Mouse (Mus musculus) midbrain, embryonic 11.5 days (tissue): ENCODE measurements around the gene Cdca7l. TPM values are rescaled to one million over a fixed set of nuclear protein-coding genes. Genes with fewer than 3 reads are reported as not detected.
"Not testable (repeated sequence)": the region's sequence is repeated elsewhere in the genome, so short reads cannot be mapped to it uniquely, and the experiment has no call there.

Source experiments
- ATAC-seq: fragments of 200-750 bp; cut with Nextera tagmentation; 2 replicates; pipeline ENCODE4 v1.8.0; 2017; ENCODE audit warnings: moderate TSS enrichment, moderate library complexity; ENCODE audit not compliant: low FRiP score
- DNase-seq: peaks from one replicate; pipeline ENCODE4 v3.0.0; 2015; ENCODE audit warnings: low spot score; ENCODE audit errors: missing footprints
- H3K27ac ChIP-seq: fragments of 300-500 bp; sonication (generic); 2 replicates; pipeline ENCODE4 v1.5.1; 2014; ENCODE audit warnings: low read depth, low read length
- H3K27me3 ChIP-seq: fragments of 300-500 bp; sonication (generic); 2 replicates; pipeline ENCODE4 v1.6.1; 2014; ENCODE audit warnings: mild to moderate bottlenecking, low read length, moderate library complexity, mixed read lengths; ENCODE audit not compliant: control insufficient read depth, insufficient read depth
- H3K36me3 ChIP-seq: fragments of 300-500 bp; sonication (generic); 2 replicates; pipeline ENCODE4 v1.6.1; 2014; ENCODE audit warnings: mild to moderate bottlenecking, low read length, moderate library complexity, mixed read lengths; ENCODE audit not compliant: control insufficient read depth, insufficient read depth
- H3K4me1 ChIP-seq: fragments of 300-500 bp; sonication (generic); 2 replicates; pipeline ENCODE4 v1.6.1; 2014; ENCODE audit warnings: low read length; ENCODE audit not compliant: control insufficient read depth, insufficient read depth
- H3K4me2 ChIP-seq: fragments of 300-500 bp; sonication (generic); 2 replicates; pipeline ENCODE4 v1.6.1; 2014; ENCODE audit warnings: mild to moderate bottlenecking, moderate library complexity
- H3K4me3 ChIP-seq: fragments of 300-500 bp; sonication (generic); 2 replicates; pipeline ENCODE4 v1.5.1; 2014; ENCODE audit warnings: low read depth, low read length
- H3K9ac ChIP-seq: fragments of 300-500 bp; sonication (generic); 2 replicates; pipeline ENCODE4 v1.6.1; 2014; ENCODE audit warnings: low read length
- H3K9me3 ChIP-seq: fragments of 300-500 bp; sonication (generic); 2 replicates; pipeline ENCODE4 v1.6.1; 2016; ENCODE audit warnings: low read length; ENCODE audit not compliant: control insufficient read depth
- WGBS: fragments of 180-500 bp; shearing (Covaris S2); extraction: QIAGEN DNeasy Blood & Tissue Kit; methylation state at CpG from one replicate; pipeline ENCODE4 v1.1.7; 2014; 5-methylcytosine and 5-hydroxymethylcytosine counted together
- polyA plus RNA-seq: library from polyadenylated mRNA; unstranded; fragments of >200 nt; fragmentation: Nextera tagmentation; extraction: Ambion mirVana; gene quantifications from 2 replicates; pipeline ENCODE4 v1.2.1, GENCODE M21; 2014

Cdca7l gene
- polyA plus RNA-seq, 1 experiment from 2014 or later: 45.2 TPM

DNA sequence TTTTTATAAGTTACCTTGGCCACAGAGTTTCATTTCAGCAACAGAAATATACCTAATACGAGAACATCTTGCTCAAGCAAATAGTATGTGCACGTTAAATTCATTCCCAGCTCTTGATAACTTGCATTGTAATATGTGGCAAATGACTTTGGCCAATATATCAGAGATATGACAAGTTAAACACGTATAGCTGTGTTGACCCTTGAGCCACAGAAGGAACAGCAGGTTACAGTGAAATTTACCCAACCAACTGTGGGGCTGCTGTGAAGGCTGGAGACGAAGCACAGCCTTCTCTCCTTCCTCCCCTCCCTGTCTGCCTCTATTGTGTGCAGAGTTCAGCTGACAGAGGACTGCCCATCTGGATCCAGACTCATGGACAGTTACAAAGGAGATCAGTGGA lies 97.3 kb downstream of the Cdca7l start:
- not testable (repeated sequence) for DNase-seq, H3K4me1 ChIP-seq, H3K4me2 ChIP-seq, H3K27ac ChIP-seq, H3K36me3 ChIP-seq, H3K4me3 ChIP-seq, H3K9me3 ChIP-seq, H3K9ac ChIP-seq, ATAC-seq, H3K27me3 ChIP-seq
- WGBS: 32% methylated on average over 1 of the region's 4 CpGs

DNA sequence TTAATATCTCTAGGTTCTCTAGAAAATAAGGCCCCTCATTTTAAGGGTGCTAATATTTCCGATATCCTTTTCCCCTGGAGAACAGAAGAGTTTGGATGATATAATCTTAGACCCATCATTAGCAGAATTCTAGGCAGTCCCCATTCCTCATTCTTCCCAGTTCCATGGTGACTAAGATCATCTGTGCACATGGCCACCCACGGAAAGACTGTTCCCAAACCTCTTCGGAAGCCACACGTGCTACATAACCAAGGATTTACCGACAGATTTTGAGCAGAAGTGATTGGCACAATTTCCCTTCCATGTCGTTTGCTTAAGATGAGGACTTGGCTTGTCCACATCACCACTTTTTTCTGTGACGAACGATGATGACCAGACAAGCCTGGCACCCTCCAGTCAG lies 99.6 kb downstream of the Cdca7l start:
- 91% methylated on average over 8 of the region's 8 CpGs for WGBS
- Histone ChIP-seq H3K36me3 (no peaks in the 10 kb centered on the region), H3K27me3 (no peaks in the 10 kb centered on the region), H3K4me3 (no peak overlapping the region), H3K4me1 (no peaks in the 10 kb centered on the region), H3K9me3 (no peaks in the 10 kb centered on the region), H3K9ac (no peak overlapping the region), H3K27ac (no peak overlapping the region), H3K4me2 (no peak overlapping the region)
- ATAC-seq: no peak
- no peak for DNase-seq

DNA sequence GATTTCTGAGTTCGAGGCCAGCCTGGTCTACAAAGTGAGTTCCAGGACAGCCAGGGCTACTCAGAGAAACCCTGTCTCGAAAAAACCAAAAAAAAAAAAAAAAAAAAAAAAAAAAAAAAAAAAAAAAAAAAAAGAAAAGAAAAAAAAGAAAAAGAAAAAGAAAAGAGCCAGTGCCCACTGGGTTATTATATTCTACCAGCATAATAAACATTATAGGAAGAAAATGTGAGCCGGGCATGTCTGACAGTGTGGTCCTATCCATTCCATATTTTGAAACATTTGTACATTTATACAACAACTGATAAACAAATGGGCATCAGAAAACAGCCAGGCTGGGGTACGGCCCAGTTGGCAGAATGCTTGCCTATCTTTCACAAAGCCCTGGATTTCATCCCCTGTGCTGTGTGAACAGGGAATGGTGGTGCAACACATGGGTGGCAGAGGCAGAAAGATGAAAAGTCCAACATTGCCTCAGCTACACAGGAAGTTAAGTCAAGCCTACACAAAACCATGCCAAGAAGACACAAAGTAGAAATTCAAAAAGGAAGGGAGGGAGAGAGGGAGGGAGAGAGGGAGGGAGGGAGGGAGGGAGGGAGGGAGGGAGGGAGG lies 101.2 kb downstream of the Cdca7l start:
- H3K9me3 ChIP-seq, H3K4me2 ChIP-seq, H3K9ac ChIP-seq, DNase-seq, H3K27me3 ChIP-seq, H3K27ac ChIP-seq, H3K36me3 ChIP-seq, H3K4me3 ChIP-seq, ATAC-seq, H3K4me1 ChIP-seq: not testable (repeated sequence)
- 84% methylated on average over 4 of the region's 4 CpGs for WGBS

DNA sequence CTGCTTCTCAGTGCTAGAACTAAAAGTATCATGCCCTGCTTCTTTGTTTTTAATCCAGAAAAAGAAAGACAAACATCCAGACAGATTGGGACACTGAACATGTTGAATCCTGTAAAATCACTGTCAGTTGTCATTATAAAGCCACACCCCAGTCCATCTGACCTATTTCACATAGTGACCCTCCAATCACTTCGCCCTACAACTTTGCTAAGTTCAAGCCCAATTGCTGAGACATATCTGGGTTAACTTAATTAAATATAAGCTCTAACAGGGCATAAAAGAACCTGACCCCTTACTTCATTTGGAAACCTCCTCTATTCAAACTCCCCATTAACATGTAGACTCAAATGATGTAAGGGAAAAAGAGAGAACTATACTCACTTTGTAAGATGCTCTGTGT lies 107.3 kb downstream of the Cdca7l start:
- ATAC-seq: no peak
- DNase-seq: no peak
- Histone ChIP-seq H3K4me2 (no peak overlapping the region), H3K27ac (no peak overlapping the region), H3K4me3 (no peak overlapping the region), H3K36me3 (no peaks in the 10 kb centered on the region), H3K9me3 (no peaks in the 10 kb centered on the region), H3K27me3 (no peaks in the 10 kb centered on the region), H3K9ac (no peak overlapping the region), H3K4me1 (peaks cover 14% of the 10 kb centered on the region)
- whole genome bisulfite sequencing: 84% methylated on average over 1 of the region's 1 CpGs

DNA sequence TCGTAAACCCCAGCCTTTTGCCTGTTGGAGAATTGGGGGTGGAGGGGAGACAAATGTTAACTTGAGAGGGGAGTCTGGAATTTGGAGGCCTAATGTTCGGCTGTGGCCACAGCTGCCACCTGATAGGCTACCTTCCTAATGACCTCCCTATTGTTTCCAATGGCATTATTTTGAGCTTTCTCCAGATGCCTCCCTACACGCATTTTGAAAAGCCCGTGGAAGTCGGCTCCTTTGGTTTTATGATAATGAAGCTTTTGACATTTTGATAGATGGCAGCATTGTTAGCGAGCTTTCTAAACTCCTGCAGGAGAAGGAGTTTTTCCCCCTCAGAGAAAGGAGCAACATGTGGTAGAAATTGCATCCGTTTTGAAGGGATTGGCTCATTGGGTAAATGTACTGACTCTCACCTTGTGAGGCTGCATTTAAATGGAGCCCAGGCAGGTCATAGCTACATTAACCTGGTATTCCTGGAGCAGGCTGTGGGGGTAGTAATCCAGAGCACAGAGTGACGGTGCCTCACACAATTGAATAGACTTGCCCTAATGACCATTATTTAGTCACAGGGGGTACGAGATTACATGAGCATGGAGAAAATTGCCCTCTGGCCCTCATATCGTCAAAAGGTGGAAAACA lies 110.6 kb downstream of the Cdca7l start:
- H3K9me3 ChIP-seq: no peaks in the 10 kb centered on the region
- peaks cover 14% of the 10 kb centered on the region for H3K4me1 ChIP-seq
- H3K9ac ChIP-seq: no peak overlapping the region
- no peak overlapping the region for H3K4me2 ChIP-seq
- H3K27ac ChIP-seq: no peak overlapping the region
- no peak overlapping the region for H3K4me3 ChIP-seq
- 20% methylated on average over 10 of the region's 10 CpGs for WGBS
- DNase-seq: peak; percentile 84
- ATAC-seq: no peak
- H3K27me3 ChIP-seq: no peaks in the 10 kb centered on the region
- no peaks in the 10 kb centered on the region for H3K36me3 ChIP-seq

DNA sequence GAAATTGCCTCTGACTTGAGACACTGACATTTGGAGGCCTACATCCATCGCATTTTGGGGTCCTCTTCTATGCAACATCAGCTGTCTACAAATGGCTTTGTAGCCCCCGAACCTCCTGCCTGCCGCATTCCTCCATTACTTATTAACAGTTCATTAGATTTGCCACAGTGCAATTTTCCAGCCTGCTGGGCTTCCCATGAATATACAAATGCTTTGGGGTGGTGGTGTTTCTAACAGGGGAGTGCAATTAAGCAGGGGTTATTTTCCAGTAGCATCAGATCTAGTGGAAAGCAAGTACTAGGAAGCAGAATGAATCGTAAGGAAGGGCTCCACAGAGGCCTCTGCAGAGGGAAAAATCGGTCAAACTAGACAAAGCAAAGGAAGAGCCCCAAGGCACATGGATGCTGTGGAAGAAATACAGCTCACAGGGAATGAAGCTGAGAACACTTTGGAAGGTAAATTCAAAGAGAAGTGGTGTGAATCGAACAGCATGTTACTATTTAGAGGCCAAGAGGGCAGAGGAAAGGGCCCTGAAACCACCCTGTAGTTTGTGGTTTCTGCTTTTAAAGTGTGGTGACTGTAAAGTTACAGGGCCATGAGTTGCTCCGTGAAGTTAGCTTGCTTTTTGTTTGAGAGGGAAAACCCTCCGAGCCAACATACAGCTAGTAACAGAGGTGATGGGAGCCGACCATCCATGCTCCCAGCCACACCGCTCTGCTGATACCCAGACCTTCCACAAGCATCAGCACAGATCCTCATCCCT lies 111.9 kb downstream of the Cdca7l start:
- no peak overlapping the region for H3K4me3 ChIP-seq
- H3K27ac ChIP-seq: no peak overlapping the region
- no peaks in the 10 kb centered on the region for H3K27me3 ChIP-seq
- H3K4me2 ChIP-seq: no peak overlapping the region
- H3K4me1 ChIP-seq: peaks cover 14% of the 10 kb centered on the region
- no peak for DNase-seq
- H3K9me3 ChIP-seq: no peaks in the 10 kb centered on the region
- no peak for ATAC-seq
- H3K36me3 ChIP-seq: no peaks in the 10 kb centered on the region
- no peak overlapping the region for H3K9ac ChIP-seq
- WGBS: 66% methylated on average over 10 of the region's 10 CpGs
